Mouse (Mus musculus) heart, postnatal 0 days (tissue): Measurements from ENCODE around the gene Rhobtb3.

Source experiments
- CTCF ChIP-seq: IDR thresholded peaks from 2 replicates; pipeline ENCODE4 v1.5.1; 2016; ENCODE audit warnings: antibody characterized with exemption, control low read depth, low read depth
- EP300 ChIP-seq: IDR thresholded peaks from 2 replicates; pipeline ENCODE4 v1.6.1; 2016; ENCODE audit warnings: antibody characterized with exemption, low read depth

- TF ChIP-seq CTCF, result no peak
- TF ChIP-seq EP300, result no peak
Observed at GRCm38 (mm10) chr13:75867876-75868275, 75.8 kb downstream of the Rhobtb3 start.
